Mouse (Mus musculus) midbrain, postnatal 0 days (tissue): ENCODE data around the gene Arap2. TPM values are rescaled to one million over a fixed set of nuclear protein-coding genes. Genes with fewer than 3 reads are reported as not detected.

Source experiments
- ATAC-seq: fragments of 200-750 bp; cut with Nextera tagmentation; 2 replicates; pipeline ENCODE4 v1.8.0; 2017; ENCODE audit warnings: moderate number of reproducible peaks, mild to moderate bottlenecking, moderate TSS enrichment, moderate library complexity; ENCODE audit not compliant: low FRiP score
- DNase-seq: peaks from one replicate; pipeline ENCODE4 v3.0.0-alpha.2; 2015; ENCODE audit warnings: low spot score
- H3K27ac ChIP-seq: fragments of 300-500 bp; sonication (generic); 2 replicates; pipeline ENCODE4 v1.5.1; 2014; ENCODE audit warnings: low read depth, mild to moderate bottlenecking, low read length, mixed read lengths
- H3K27me3 ChIP-seq: fragments of 300-500 bp; sonication (generic); 2 replicates; pipeline ENCODE4 v1.6.1; 2014; ENCODE audit warnings: low read length, control low read depth, mixed read lengths; ENCODE audit not compliant: insufficient read depth
- H3K36me3 ChIP-seq: fragments of 300-500 bp; sonication (generic); 2 replicates; pipeline ENCODE4 v1.6.1; 2014; ENCODE audit warnings: low read length, control low read depth, mixed read lengths; ENCODE audit not compliant: insufficient read depth
- H3K4me1 ChIP-seq: fragments of 300-500 bp; sonication (generic); 2 replicates; pipeline ENCODE4 v1.6.1; 2014; ENCODE audit warnings: mild to moderate bottlenecking, control low read depth, antibody characterized with exemption, low read length, mixed read lengths; ENCODE audit not compliant: insufficient read depth
- H3K4me2 ChIP-seq: fragments of 300-500 bp; sonication (generic); 2 replicates; pipeline ENCODE4 v1.6.1; 2014; ENCODE audit warnings: low read depth, mild to moderate bottlenecking, low read length, mixed read lengths; ENCODE audit not compliant: poor library complexity, severe bottlenecking
- H3K4me3 ChIP-seq: fragments of 300-500 bp; sonication (generic); 2 replicates; pipeline ENCODE4 v1.5.1; 2014; ENCODE audit warnings: low read depth, mild to moderate bottlenecking, low read length, moderate library complexity
- H3K9ac ChIP-seq: fragments of 300-500 bp; sonication (generic); replicated peaks from 2 replicates; pipeline ENCODE4 v1.6.1; 2014; ENCODE audit warnings: mild to moderate bottlenecking, low read length, moderate library complexity, mixed read lengths; ENCODE audit not compliant: poor library complexity, severe bottlenecking
- H3K9me3 ChIP-seq: fragments of 300-500 bp; sonication (generic); 2 replicates; pipeline ENCODE4 v1.6.1; 2016; ENCODE audit warnings: low read length, control low read depth
- CTCF ChIP-seq: IDR thresholded peaks from 2 replicates; pipeline ENCODE4 v1.5.1; 2016; ENCODE audit warnings: antibody characterized with exemption, mild to moderate bottlenecking
- WGBS: fragments of 180-500 bp; shearing (Covaris S2); extraction: QIAGEN DNeasy Blood & Tissue Kit; methylation state at CpG from one replicate; pipeline ENCODE4 v1.1.7; 2014; 5-methylcytosine and 5-hydroxymethylcytosine counted together
- polyA plus RNA-seq: library from polyadenylated mRNA; unstranded; fragments of >200 nt; fragmentation: Nextera tagmentation; extraction: Ambion mirVana; gene quantifications from 2 replicates; pipeline ENCODE4 v1.2.1, GENCODE M21; 2015
- total RNA-seq: library from RNA; depleted of rRNA; stranded (reverse); fragments of >200 nt; gene quantifications from 2 replicates; pipeline ENCODE4 v1.2.3, GENCODE M21; 2014

Gene Arap2
- total and polyA plus RNA-seq, 2 experiments from 2014 or later = 10.8 to 16.7 TPM

- 96% methylated on average over 5 of the region's 5 CpGs for WGBS
- no peak for TF ChIP-seq CTCF
- Histone ChIP-seq H3K27me3 (no peaks in the 10 kb centered on the region), H3K4me2 (no peak overlapping the region), H3K9me3 (no peaks in the 10 kb centered on the region), H3K4me3 (no peak overlapping the region), H3K4me1 (no peaks in the 10 kb centered on the region), H3K36me3 (no peaks in the 10 kb centered on the region), H3K27ac (no peak overlapping the region), H3K9ac (no peak overlapping the region)
- ATAC-seq (no peak), DNase-seq (no peak)
Observed at GRCm38 (mm10) chr5:62790921-62791564, 25.1 kb upstream of the Arap2 start.

GRCm38 (mm10) chr5:62786809-62787208 is 20.9 kb upstream of the Arap2 start:
- ATAC-seq (no peak), DNase-seq (no peak)
- H3K4me1 ChIP-seq = no peaks in the 10 kb centered on the region
- no peaks in the 10 kb centered on the region for H3K36me3 ChIP-seq
- TF ChIP-seq CTCF = no peak
- WGBS = 86% methylated on average over 3 of the region's 3 CpGs
- H3K4me3 ChIP-seq = no peak overlapping the region
- no peak overlapping the region for H3K4me2 ChIP-seq
- H3K27ac ChIP-seq = no peak overlapping the region
- H3K27me3 ChIP-seq = no peaks in the 10 kb centered on the region
- no peaks in the 10 kb centered on the region for H3K9me3 ChIP-seq
- H3K9ac ChIP-seq = no peak overlapping the region

GRCm38 (mm10) chr5:62778682-62779081 is 12.7 kb upstream of the Arap2 start:
- H3K27me3 ChIP-seq = no peaks in the 10 kb centered on the region
- H3K4me2 ChIP-seq = no peak overlapping the region
- H3K9ac ChIP-seq = no peak overlapping the region
- WGBS = 39% methylated on average over 5 of the region's 5 CpGs
- H3K4me1 ChIP-seq = no peaks in the 10 kb centered on the region
- no peak for DNase-seq
- H3K36me3 ChIP-seq = no peaks in the 10 kb centered on the region
- no peak overlapping the region for H3K4me3 ChIP-seq
- TF ChIP-seq CTCF = no peak
- H3K9me3 ChIP-seq = no peaks in the 10 kb centered on the region
- ATAC-seq = no peak
- H3K27ac ChIP-seq = no peak overlapping the region

- no peak for TF ChIP-seq CTCF
- Histone ChIP-seq H3K4me3 (no peak overlapping the region), H3K4me2 (no peak overlapping the region), H3K36me3 (no peaks in the 10 kb centered on the region), H3K9ac (no peak overlapping the region), H3K27ac (no peak overlapping the region), H3K4me1 (no peaks in the 10 kb centered on the region), H3K27me3 (no peaks in the 10 kb centered on the region), H3K9me3 (no peaks in the 10 kb centered on the region)
- 90% methylated on average over 8 of the region's 8 CpGs for WGBS
- DNase-seq = no peak
- no peak for ATAC-seq
Observed at GRCm38 (mm10) chr5:62777804-62778203, 11.8 kb upstream of the Arap2 start.

GRCm38 (mm10) chr5:62771775-62772599 is 6.0 kb upstream of the Arap2 start:
- H3K4me3 ChIP-seq = no peak overlapping the region
- no peak for TF ChIP-seq CTCF
- no peaks in the 10 kb centered on the region for H3K4me1 ChIP-seq
- WGBS = 82% methylated on average over 11 of the region's 11 CpGs
- H3K27me3 ChIP-seq = no peaks in the 10 kb centered on the region
- H3K27ac ChIP-seq = no peak overlapping the region
- no peaks in the 10 kb centered on the region for H3K9me3 ChIP-seq
- ATAC-seq (no peak), DNase-seq (no peak)
- no peak overlapping the region for H3K4me2 ChIP-seq
- H3K36me3 ChIP-seq = no peaks in the 10 kb centered on the region
- no peak overlapping the region for H3K9ac ChIP-seq

GRCm38 (mm10) chr5:62765459-62765783 is 538 bp downstream of the Arap2 start:
- no peak for TF ChIP-seq CTCF
- H3K9me3 ChIP-seq = no peaks in the 10 kb centered on the region
- ATAC-seq (peak; percentile 43), DNase-seq (no peak)
- peak overlapping the region; percentile 62 for H3K9ac ChIP-seq
- peak overlapping the region; percentile 68 for H3K4me3 ChIP-seq
- peak overlapping the region; percentile 88 for H3K4me2 ChIP-seq
- WGBS = 15% methylated on average over 5 of the region's 5 CpGs
- H3K4me1 ChIP-seq = no peaks in the 10 kb centered on the region
- H3K27ac ChIP-seq = no peak overlapping the region
- H3K27me3 ChIP-seq = no peaks in the 10 kb centered on the region
- no peaks in the 10 kb centered on the region for H3K36me3 ChIP-seq
